Mouse (Mus musculus): ENCODE results near the gene Adamts2.
A peak's percentile ranks its signal among the peaks of the same experiment; 100 is the strongest.

Gene Adamts2

DNA sequence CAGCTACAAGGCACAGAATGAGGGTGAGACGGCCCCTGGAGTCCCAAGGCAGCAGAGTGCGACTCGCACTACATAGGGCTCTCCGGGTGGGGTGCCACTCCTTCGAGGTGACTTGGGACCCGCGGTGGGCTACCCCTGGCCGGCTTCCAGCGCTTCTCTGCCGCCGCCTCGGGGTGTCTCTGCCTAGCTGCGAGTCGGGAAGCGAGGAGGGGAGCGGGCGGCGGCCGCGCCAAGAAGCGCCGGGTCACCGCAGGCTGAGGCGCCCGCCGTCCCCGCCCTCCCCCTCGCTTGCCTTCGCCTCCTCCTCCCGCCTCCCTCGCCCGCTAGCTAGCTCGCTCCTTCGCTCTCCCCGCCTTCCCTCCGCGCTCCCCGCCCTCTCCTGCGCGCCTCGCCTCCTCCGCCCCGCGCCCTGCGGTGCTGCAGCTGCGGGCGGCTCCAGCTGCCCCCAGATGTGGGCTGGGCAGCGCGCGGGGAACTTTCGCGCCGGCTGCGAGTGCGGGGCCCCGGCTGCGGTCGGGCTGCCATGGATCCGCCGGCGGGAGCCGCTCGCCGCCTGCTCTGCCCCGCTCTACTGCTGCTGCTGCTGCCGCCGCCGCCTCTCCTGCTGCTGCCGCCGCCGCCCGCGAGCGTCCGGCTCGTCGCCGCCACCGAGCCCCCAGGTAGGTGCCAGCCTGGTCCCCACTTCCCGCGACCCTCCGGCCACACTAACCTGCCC lies at the start of gene Adamts2:
Gene Adamts2 (plus strand): TSS at position 444 of the 715 bp plus-strand sequence.
- DNase-seq (ENCODE audit: low read depth, low spot score), result peak; percentile 88

DNA sequence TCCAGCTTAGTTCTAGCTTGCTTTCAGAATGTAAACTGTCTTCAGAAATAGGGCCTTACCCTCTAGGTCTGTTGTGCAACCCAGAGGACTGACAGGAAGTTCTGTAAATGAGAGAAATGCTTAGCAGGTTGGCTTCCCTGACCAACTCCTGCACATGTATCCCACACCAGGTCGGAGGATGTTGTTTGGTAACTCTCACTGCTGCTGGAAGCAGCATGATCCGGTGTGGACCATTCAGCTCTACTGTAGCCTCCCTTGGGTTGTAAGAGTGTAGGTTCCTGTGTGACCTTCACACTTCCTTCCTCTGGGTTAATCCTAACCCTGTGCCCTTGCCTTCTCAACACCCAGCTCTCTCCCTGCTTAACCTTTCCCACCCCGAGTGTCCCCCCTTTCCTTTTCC lies 44.8 kb upstream of the Adamts2 start:
- no peak for DNase-seq (ENCODE audit: low read depth, low spot score)

DNA sequence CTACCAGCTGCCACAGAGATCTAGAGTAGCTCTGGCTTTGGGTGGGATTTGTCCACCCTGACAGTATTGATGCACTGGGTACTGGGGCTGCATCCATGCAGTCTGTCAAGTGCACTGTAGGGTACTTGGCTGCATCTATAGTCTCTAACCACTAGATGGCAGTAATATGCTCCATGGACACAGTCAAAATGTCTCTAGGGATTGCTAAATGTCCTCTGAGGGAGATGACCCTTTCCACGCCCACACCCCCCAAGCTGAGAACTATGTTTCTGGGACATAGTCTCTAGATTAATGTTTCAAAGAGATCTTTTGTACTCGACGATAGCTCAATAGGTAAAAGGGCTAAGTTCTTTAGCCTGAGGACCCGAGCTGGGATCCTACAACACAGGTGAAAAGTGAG lies 42.8 kb upstream of the Adamts2 start:
- DNase-seq (ENCODE audit: low read depth, low spot score), result peak; percentile 63

DNA sequence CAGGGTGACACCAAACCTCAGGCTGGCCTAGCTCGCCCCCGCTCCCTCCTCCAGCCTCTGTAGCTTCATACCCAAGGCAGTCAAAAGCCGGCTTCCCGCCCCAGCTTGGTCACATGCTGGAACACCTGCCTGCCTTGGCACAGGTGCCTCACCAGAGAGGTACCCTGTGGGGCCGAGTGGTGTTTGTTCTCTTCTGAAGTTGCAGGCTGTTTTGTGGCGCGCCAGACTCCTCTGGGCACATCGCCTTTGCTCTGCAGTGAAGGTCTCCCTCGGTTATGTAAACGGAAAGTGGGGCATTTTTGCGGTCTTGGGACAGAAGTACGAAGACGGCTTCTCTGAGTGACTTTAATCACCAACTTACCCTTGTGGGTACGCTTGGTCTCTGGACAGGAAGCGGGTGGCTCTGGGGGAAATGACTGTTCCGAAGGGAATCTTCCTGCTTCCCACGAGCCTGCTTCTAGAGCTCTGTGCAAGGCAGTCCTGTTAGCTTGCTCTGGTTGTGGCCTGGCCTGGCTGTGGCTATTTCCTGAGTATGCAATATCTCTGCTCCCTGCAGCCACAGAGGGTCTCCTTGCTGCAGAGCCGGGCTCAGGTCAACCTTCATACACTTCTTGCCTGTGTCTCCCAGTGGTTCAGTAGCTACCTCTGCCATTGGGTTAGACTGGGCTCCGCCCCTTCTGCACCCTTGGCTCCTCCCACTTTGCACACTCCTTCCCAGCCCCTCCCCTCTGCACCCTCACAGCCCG lies 36.2 kb upstream of the Adamts2 start:
- peak; percentile 71 for DNase-seq (ENCODE audit: low read depth, low spot score)

DNA sequence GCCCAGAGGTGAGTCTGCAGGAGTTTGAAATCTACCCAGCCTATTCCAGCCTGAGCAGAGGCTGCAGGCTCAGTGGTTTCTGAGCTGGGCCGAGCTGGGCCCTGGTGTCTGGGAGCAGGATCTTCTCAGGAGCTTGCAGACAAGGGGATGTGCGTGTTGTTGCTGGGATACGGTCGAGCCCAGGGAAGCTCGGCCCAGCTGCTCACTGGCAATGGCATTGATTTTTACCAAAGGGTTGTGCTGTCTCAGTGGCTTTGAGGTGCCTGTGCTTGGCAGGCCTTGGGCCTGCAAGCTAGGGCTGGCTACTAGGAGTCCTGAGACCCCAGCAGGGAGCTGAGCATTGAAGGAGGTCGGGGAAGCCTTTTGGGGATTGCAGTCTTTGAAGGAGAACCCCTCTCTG lies 30.4 kb upstream of the Adamts2 start:
- DNase-seq (ENCODE audit: low read depth, low spot score), result no peak

DNA sequence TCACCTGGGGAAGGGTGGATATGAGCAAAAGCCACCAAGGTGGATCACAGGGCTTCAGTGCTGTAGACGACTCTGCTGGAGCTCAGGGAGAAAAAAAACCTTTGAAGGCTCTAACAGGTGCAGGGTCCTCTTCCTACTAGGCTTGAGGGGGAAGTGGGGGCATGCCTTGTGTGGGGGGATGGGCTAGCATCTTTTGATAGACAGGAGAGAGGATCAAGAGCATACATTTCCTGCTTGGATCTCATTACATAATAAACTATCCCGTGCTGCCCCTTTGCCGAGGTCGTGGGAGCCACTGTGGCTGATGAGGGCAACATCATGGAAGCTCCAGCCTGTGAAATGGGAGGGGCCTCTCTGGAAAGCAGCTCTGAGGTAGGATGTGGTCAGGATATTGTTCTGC lies 25.4 kb upstream of the Adamts2 start:
- DNase-seq (ENCODE audit: low read depth, low spot score), result no peak

DNA sequence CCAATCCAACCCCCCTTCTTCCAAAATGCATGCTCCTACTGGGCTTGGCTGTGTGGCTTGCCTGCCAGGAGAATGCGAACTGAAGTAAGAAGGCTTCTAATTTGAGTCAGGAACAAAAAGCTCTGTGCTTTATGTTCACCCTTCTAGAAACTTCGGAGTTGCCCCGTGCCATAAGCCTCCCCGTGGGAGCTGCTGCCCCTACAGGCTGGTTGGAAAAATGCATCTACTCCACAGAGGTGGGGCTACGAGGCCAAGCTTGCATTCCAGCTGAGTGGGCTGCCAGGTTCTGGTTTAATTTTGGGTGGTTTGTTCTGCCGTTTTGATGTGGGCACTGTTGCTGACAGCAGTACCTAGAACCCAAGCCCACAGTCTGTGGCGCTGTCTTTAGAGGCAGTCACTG lies 14.9 kb upstream of the Adamts2 start:
- peak; percentile 72 for DNase-seq (ENCODE audit: low read depth, low spot score)

DNA sequence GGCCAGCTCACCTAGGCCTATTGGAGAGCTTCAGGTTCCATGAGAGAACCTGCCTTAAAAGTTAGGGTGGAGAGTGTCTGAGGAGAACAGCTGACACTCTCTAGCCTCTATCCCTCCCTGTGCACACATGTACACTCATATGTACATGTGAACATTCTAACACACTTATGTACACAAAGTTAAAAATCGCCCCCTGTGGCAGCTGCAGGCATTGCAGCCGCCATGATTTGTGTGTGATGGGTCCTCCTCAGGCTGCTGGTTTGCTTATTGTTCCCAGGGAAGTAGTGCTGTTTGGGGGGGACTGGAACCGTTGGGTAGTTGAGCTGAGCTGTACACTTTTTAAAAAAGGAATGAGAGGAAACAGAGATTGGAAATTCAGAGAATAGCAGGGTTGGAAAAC lies 14.1 kb upstream of the Adamts2 start:
- DNase-seq (ENCODE audit: low read depth, low spot score), result peak; percentile 84

DNA sequence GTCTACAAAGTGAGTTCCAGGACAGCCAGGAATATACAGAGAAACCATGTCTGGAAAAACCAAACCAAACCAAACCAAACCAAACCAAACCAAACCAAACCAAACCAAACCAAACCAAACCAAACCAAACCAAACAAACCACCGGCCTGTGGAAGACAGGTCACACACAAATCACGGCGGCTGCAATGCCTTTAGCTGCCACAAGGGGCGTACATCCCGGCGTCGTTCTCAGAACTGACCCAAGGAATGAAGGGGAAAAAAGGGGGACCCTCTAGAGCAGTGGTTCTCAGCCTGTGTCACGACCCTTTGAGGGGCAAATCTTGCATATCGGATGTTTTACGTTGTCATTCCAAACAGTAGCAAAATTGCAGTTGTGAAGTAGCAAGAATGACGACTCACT lies 12.8 kb upstream of the Adamts2 start:
- DNase-seq (ENCODE audit: low read depth, low spot score), result peak; percentile 68

DNA sequence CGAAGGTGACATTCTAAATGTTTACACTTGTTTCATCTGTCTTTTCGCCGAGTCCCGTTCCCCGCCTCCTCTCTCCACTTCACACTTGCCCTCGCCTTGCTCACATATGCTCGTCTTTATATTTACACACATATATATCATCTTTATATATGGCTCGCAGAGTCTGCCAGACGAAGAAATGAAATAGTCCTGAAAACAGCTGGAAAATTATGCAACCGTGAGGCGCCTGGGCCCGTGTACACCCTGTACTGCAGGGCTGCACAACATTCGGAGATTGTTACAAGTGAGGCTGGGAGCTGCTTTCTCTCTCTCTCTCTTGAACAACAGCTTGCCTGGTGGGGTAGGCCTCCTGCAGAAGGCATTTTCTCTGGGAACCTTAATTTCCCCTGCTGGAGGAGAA lies 10.8 kb upstream of the Adamts2 start:
- DNase-seq (ENCODE audit: low read depth, low spot score), result no peak

DNA sequence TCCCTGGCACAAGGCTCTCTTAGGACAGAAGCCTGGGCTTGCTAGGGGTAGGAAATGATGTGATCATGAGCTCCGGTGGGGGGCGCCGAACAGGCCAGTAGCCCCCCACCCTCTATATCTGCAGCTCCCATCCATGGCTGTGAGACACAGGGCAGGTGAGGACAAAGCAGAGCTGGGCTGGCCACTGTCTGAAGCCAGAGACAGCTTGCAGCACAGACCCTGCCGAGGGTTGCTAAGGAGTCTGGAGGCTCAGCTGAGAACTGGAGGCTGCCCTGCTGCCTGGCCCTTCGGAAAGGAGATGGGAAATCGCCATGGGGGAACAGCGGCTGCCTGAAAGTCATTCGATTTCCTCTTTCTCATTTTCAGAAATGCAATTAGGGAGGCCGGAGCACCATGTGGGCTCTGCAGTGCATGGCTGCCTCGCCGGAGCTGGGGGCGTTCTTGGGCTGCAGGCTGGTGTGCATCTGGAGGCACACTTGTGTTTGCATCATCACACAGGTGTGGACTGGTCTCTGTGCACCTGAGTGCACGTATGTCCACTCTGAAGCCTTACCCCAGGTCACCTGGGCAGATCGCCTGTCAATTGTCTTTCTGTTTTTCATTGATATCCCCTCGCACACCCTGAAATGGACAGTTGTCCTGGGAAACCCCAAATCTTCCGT lies 8.9 kb upstream of the Adamts2 start:
- no peak for DNase-seq (ENCODE audit: low read depth, low spot score)

DNA sequence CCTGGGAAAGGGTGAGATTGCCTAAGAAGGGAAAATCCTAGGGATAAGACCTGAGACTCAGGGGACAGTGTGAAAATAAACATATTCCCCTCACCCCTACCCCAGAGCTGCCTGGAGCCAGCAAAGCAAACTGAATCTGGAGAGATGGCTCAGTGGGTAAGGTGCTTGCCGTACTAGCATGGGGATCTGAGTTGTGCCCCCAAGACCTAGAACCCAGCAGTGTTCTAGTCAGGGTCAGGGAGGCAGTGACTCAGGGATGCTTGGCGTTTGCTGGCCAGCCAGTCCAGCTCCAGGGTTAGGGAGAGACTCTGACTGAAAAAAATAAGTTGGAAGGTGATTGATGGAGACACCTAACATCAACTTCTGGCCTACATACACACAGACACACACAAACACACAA lies 5.3 kb upstream of the Adamts2 start:
- no peak for DNase-seq (ENCODE audit: low read depth, low spot score)

DNA sequence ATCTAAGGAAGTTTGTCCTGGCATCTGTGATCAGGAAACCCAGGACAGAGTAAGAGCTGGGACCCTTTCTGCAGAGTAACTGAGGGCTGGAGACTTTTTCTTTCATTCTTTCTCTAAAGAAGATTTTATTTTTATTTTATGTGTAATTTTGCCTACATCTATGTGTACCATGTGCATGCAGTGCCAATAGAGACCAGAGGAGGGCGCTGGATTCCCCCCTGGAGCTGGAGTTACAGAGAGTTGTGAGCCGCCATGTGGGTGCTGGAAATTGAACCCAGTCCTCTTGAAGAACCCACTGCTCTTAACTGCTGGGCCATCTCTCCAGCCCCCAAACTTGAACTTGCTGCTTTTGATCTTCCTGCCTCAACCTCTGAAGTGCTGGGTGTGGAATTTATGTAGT lies 2.7 kb upstream of the Adamts2 start:
- DNase-seq (ENCODE audit: low read depth, low spot score), result peak; percentile 58

DNA sequence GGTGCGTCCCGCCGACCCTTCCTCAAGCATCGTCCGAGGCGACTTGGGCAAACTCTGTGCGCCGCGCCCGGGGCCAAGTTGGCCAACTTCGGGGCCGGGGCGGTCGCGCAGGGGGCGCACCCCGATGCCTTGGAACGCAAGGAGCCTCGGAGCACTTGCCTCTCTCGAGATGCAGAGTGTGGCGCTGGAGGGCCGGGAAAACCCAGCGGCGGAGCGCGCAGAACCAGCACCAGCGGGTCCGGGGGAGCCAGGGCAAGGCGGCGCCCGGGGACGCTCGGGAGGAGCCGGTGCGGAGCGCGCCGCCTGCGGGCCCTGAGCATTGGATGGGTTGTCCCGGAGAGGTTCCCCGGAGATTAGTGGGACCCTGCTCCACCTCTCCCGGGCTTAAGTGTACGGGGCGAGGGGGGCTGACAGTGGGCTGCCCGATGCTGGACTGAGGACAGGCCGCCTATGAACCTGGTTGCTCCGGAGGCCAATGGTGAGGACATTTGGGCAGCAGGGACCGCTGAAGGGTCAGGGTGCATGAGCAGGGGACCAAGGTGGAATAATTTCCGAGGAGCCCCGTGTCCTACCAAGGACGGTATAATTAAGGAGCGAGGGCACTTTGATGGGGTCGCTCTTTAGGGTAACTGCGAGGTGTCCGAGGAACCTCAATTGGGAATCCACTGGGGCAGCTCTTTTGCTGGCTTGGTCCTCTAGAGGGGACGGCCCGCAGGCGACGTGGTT lies 635 bp downstream of the Adamts2 start:
- peak; percentile 71 for DNase-seq (ENCODE audit: low read depth, low spot score)

DNA sequence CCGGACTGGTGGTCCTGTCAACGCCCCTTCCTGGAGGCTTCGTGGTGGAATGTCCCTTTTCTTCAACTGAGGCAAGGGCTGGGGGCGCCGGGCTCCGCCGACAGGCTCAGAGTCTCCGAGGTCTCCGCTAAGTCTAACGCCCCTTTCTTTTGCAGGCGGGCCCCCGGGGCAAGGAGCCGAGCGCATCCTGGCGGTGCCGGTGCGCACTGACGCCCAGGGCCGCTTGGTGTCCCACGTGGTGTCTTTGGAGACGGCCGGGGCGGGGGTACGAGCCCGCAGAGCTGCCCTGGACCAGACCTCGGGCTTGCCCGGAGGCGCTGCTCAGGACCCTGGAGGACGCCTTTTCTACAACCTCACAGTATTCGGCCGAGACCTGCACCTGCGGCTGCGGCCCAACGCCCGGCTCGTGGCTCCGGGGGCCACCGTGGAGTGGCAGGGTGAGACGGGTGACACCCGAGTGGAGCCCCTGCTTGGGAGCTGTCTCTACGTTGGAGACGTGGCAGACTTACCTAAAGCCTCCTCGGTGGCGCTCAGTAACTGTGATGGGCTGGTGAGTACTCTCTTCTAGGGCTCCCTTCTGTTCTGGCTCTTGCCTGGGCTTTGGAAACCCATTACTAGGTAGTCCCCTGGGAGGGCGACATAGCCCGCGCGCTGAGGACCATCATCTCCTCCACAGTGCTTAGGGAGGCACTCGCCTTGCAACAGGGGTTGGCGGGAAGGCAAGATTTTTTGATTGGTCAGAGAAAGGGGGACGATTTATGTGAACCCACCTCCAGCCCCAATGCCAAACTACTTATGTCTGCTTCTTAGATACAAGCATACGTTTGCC lies 1.4 kb downstream of the Adamts2 start:
- peak; percentile 88 for DNase-seq (ENCODE audit: low read depth, low spot score)

DNA sequence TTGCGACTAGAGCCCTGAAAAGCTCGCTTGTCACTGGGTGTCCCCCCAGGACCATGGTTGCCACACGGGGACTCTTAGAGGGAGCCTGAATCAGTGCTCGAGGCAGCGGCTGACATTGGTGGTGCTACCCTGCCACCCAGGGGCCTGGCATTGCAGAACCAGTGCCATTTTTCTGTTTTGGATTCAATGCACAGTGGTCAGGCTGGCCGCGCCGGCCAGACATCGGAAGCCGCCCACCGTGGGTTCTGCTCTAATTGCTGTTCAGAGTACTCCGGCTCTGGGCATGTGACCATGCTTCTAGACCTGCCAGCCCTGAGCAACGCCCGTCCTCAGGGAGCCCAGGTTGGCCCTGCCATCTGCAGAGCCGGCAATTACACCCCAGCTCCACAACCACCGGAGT lies 2.5 kb downstream of the Adamts2 start:
- DNase-seq (ENCODE audit: low read depth, low spot score), result no peak

DNA sequence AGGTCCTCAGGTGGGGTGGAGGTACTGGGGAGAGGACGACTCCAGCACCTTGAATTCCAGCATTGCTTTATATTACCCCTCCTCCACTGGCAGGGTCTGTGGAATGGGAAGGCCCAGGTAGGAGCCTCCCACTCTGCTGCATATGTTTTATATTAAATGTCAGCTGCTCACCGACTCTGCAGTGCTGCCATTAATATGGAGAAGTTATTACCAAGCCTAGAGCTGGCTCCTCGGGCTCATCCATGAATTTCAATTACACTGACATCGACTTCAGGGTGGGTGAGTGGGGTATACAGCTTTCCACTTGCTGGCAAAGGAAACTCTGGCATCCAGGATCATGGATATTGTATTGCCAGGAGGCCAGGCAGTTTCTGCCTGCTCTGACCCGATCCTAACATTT lies 9.3 kb downstream of the Adamts2 start:
- DNase-seq (ENCODE audit: low read depth, low spot score), result no peak

DNA sequence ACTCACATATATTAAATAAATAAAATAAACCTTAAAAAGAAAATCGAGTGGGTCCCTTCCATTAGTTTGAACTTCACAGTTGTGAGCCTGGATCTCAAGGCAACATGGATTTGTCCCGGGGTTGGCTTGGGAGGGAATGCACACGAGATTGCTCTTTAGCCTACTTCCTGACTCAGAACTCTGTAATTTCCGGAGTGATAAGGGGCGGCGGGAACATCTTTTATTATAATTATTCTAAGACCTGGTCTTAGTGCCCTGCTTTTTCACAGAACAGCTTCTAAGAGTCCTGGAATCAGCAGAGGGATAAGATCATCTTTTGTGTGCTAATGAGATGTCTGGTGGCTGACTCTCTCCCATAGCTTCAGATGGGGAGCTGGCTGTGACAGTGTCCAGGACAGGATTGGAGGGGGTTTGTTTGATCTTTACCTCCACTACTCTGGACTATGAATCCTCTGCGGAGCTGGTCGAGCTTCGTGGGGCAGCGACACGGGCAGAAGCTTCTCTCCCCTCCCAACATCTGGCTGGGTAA lies 15.2 kb downstream of the Adamts2 start:
- no peak for DNase-seq (ENCODE audit: low read depth, low spot score)

DNA sequence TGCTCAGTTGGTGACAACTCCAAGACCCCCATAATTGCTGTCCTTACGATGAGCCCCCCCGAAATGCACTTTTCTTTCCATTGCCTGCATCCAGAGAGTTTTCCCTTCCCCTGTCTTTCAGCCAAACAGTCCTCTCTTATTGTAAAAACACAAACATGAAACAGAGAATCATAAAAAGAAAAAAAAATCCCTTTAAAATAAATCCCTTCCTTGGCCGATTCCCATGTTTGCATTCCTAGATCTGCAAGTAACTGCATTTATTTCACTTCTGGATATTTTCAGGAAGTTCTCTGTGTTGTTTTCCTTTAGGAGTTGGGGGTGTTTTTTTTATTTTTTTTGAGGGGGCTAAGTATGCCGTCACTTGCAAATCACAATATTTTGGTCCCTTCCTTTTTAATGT lies 19.0 kb downstream of the Adamts2 start:
- no peak for DNase-seq (ENCODE audit: low read depth, low spot score)

DNA sequence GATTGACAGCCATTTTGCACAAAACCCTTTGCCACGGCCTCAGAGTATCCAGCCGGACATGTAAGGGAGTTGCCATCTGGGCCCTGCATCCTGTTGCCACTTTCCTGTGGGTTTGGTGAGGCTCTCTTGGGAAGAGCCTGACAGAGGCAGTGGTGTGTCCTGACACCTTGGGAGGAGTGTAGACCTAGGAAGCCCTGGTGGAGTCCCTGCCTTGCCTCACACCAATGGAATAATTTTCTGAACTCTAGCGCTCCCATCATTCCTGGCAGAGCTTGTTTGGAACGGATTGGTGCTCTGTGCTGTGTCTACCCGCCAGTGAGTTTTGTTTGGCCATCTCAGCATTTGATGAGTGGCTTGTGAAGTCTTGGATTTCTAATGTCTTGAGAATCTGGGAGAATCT lies 19.5 kb downstream of the Adamts2 start:
- DNase-seq (ENCODE audit: low read depth, low spot score), result no peak

DNA sequence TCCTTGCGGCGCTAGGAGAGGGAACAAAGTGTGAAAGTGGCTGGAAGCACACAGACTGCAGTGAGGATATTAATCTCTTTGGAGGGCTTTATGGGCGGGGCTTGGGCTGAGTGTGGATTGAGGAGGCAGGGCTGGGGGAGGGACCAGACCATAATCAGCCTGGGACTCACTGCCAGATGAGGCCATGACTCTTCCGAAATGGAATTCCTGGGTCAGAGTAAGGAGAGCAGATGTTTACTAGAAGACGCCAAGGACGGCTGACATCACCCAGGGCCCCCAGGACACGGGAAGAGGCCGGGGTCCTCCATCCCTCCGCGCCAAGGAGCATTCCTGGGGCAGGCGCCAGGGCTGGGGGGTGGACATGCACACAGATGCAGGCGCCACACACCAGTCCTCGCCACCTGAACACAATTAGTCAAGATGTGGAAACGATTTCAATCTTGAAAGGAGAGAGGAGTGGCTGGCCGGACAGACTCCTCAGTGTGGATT lies 20.4 kb downstream of the Adamts2 start:
- peak; percentile 28 for DNase-seq (ENCODE audit: low read depth, low spot score)
